Mouse (Mus musculus) MEL (cell line): Measurements from ENCODE around the gene Trp53bp1. TPM values are rescaled to one million over a fixed set of nuclear protein-coding genes. Genes with fewer than 3 reads are reported as not detected.

Experiments used
- DNase-seq: peaks from one replicate; pipeline ENCODE4 v3.0.0; 2011; ENCODE audit warnings: low read depth, low spot score
- H3K27ac ChIP-seq: 2 replicates; pipeline ENCODE4 v1.5.1; 2012; ENCODE audit warnings: low read depth, mild to moderate bottlenecking, control low read depth, low read length, moderate library complexity; ENCODE audit not compliant: control insufficient read depth
- H3K27me3 ChIP-seq, 2 experiments: fragments of 150-350 bp in 1 of 2; sonication (generic) in 1 of 2; 2 replicates each; pipeline ENCODE4 v1.6.1; 2012; ENCODE audit warnings: low read length in 2 of 2, mild to moderate bottlenecking in 2 of 2, improper control_type of control experiment in 1 of 2, moderate library complexity in 1 of 2; ENCODE audit not compliant: insufficient read depth in 2 of 2, control insufficient read depth in 1 of 2
- H3K36me3 ChIP-seq, 2 experiments: 2 replicates each; pipeline ENCODE4 v1.6.1; 2012 to 2014; ENCODE audit warnings: low read length in 2 of 2, improper control_type of control experiment in 1 of 2, inconsistent platforms in 1 of 2, mild to moderate bottlenecking in 1 of 2; ENCODE audit not compliant: insufficient read depth in 2 of 2, control insufficient read depth in 1 of 2
- H3K4me1 ChIP-seq, 2 experiments: fragments of 150-350 bp in 1 of 2; sonication (generic) in 1 of 2; 2 replicates each; pipeline ENCODE4 v1.6.1; 2012; ENCODE audit warnings: low read length in 2 of 2, improper control_type of control experiment in 1 of 2, mild to moderate bottlenecking in 1 of 2; ENCODE audit not compliant: insufficient read depth in 2 of 2, control insufficient read depth in 1 of 2
- H3K4me3 ChIP-seq, 2 experiments: fragments of 150-350 bp in 1 of 2; sonication (generic) in 1 of 2; 2 replicates each; pipeline ENCODE4 v1.5.1; 2012; ENCODE audit warnings: low read depth in 2 of 2, low read length in 2 of 2, mild to moderate bottlenecking in 2 of 2, moderate library complexity in 2 of 2, control low read depth in 1 of 2, improper control_type of control experiment in 1 of 2; ENCODE audit not compliant: control insufficient read depth in 1 of 2, insufficient read depth in 1 of 2
- H3K79me2 ChIP-seq: 2 replicates; pipeline ENCODE4 v1.6.1; 2012; ENCODE audit warnings: mild to moderate bottlenecking, low read length, moderate library complexity; ENCODE audit not compliant: control insufficient read depth, poor library complexity, insufficient read depth
- H3K9ac ChIP-seq: 2 replicates; pipeline ENCODE4 v1.6.1; 2012; ENCODE audit warnings: low read depth, mild to moderate bottlenecking, control low read depth, low read length, moderate library complexity; ENCODE audit not compliant: control insufficient read depth, poor library complexity, severe bottlenecking
- H3K9me3 ChIP-seq: fragments of 150-350 bp; sonication (generic); replicated peaks from 2 replicates; pipeline ENCODE4 v1.6.1; 2012; ENCODE audit warnings: mild to moderate bottlenecking, low read length, improper control_type of control experiment, moderate library complexity; ENCODE audit not compliant: insufficient read depth
- CTCF ChIP-seq, 3 experiments: IDR thresholded peaks in 2 of 3; conservative IDR thresholded peaks in 1 of 3; 2 replicates each; pipeline ENCODE4 v1.5.1; 2011 to 2012; ENCODE audit warnings: low read length in 3 of 3, low read depth in 2 of 3, mild to moderate bottlenecking in 2 of 3, improper control_type of control experiment in 1 of 3, inconsistent platforms in 1 of 3, mixed read lengths in 1 of 3, moderate library complexity in 1 of 3; ENCODE audit not compliant: control insufficient read depth in 1 of 3, insufficient read depth in 1 of 3, poor library complexity in 1 of 3, severe bottlenecking in 1 of 3
- EP300 ChIP-seq, 2 experiments: IDR thresholded peaks; 2 replicates each; pipeline ENCODE4 v1.6.1; 2011; ENCODE audit warnings: improper control_type of control experiment in 2 of 2, low read length in 2 of 2, low read depth in 1 of 2, mild to moderate bottlenecking in 1 of 2
- GATA1 ChIP-seq: IDR thresholded peaks from 2 replicates; pipeline ENCODE4 v1.6.1; 2011; ENCODE audit warnings: low read depth, low read length, improper control_type of control experiment
- MXI1 ChIP-seq: IDR thresholded peaks from 2 replicates; pipeline ENCODE4 v1.6.1; 2011; ENCODE audit warnings: mild to moderate bottlenecking, low read depth, low read length, improper control_type of control experiment
- MYC ChIP-seq: IDR thresholded peaks from 2 replicates; pipeline ENCODE4 v1.6.1; 2011; ENCODE audit warnings: low read depth, mild to moderate bottlenecking, low read length, improper control_type of control experiment, moderate library complexity
- RAD21 ChIP-seq: IDR thresholded peaks from 2 replicates; pipeline ENCODE4 v1.6.1; 2011; ENCODE audit warnings: mild to moderate bottlenecking, low read depth, low read length, improper control_type of control experiment
- SIN3A ChIP-seq: IDR thresholded peaks from 2 replicates; pipeline ENCODE4 v1.6.1; 2012; ENCODE audit warnings: low read length, improper control_type of control experiment, inconsistent platforms
- TAL1 ChIP-seq: IDR thresholded peaks from 2 replicates; pipeline ENCODE4 v1.6.1; 2012; ENCODE audit warnings: mild to moderate bottlenecking, inconsistent platforms, low read length, moderate library complexity, mixed read lengths
- TCF12 ChIP-seq: IDR thresholded peaks from 2 replicates; pipeline ENCODE4 v1.6.1; 2014; ENCODE audit warnings: low read depth, mild to moderate bottlenecking, inconsistent platforms, low read length, improper control_type of control experiment, moderate library complexity
- UBTF ChIP-seq: IDR thresholded peaks from 2 replicates; pipeline ENCODE4 v1.6.1; 2012; ENCODE audit warnings: low read depth, mild to moderate bottlenecking, inconsistent platforms, low read length, improper control_type of control experiment, moderate library complexity, borderline replicate concordance; ENCODE audit not compliant: insufficient read depth
- ZKSCAN1 ChIP-seq: IDR thresholded peaks from 2 replicates; pipeline ENCODE4 v1.6.1; 2012; ENCODE audit warnings: low read depth, mild to moderate bottlenecking, inconsistent platforms, low read length, improper control_type of control experiment, moderate library complexity
- ZNF384 ChIP-seq: IDR thresholded peaks from 2 replicates; pipeline ENCODE4 v1.6.1; 2012; ENCODE audit warnings: low read depth, mild to moderate bottlenecking, inconsistent platforms, low read length, improper control_type of control experiment
- polyA plus RNA-seq, 2 experiments: library from polyadenylated mRNA; stranded (reverse) in 1 of 2; unstranded in 1 of 2; fragments of >175 nt in 1 of 2; fragments of >200 nt in 1 of 2; gene quantifications; 2 replicates each; pipeline versions ENCODE4 v1.2.1 to v1.2.4; 2012; ENCODE audit warnings: low replicate concordance in 2 of 2, low read depth in 1 of 2; ENCODE audit not compliant: insufficient read length in 2 of 2, insufficient read depth in 1 of 2, missing spikeins in 1 of 2
- total RNA-seq: library from RNA; depleted of rRNA; stranded (reverse); fragments of 300-350 nt; gene quantifications from 2 replicates; pipeline ENCODE4 v1.2.3, GENCODE M21; 2012

The Trp53bp1 gene
- total and polyA plus RNA-seq, 3 experiments, result 13.4 to 160 (median 37.3) TPM

- Histone ChIP-seq H3K27me3 (no peaks in the 10 kb centered on the region), H3K4me3 (no peak overlapping the region), H3K36me3 (peaks cover 0 to 3% of the 10 kb centered on the region in 2 experiments; a peak in 2 of 4 replicates), H3K4me1 (peaks cover 7 to 14% of the 10 kb centered on the region in 2 experiments; a peak in 3 of 4 replicates), H3K9ac (no peak overlapping the region), H3K79me2 (no peaks in the 10 kb centered on the region), H3K9me3 (no peaks in the 10 kb centered on the region), H3K27ac (no peak overlapping the region)
- no peak for DNase-seq
- TF ChIP-seq RAD21 (peak; percentile 25), EP300 (IDR thresholded peaks at IDR 0.05; ENCODE audit: low read depth in 1 of 2, low read length in 2 of 2) (no peak), CTCF (IDR thresholded peaks at IDR 0.05 in 2 of 3, conservative IDR thresholded peaks at IDR 0.05 in 1 of 3; ENCODE audit: control insufficient read depth in 1 of 3, insufficient read depth in 1 of 3, low read depth in 2 of 3, low read length in 3 of 3, poor library complexity in 1 of 3, severe bottlenecking in 1 of 3) (peak in 1 of 3 experiments; percentile 17; a peak in 1 of 6 replicates), TCF12 (no peak), TAL1 (no peak)
- TF ChIP-seq, all 39 proteins: peak for 2
Observed at GRCm38 (mm10) chr2:121292316-121293013, 21.3 kb upstream of the Trp53bp1 start.

GRCm38 (mm10) chr2:121289730-121290540, 18.7 kb upstream of the Trp53bp1 start:
- peaks cover 0 to 3% of the 10 kb centered on the region in 2 experiments; a peak in 2 of 4 replicates for H3K27me3 ChIP-seq
- DNase-seq, result no peak
- TF ChIP-seq GATA1 (no peak), MXI1 (no peak), UBTF (no peak), MYC (no peak), ZNF384 (no peak), CTCF (IDR thresholded peaks at IDR 0.05 in 2 of 3, conservative IDR thresholded peaks at IDR 0.05 in 1 of 3; ENCODE audit: control insufficient read depth in 1 of 3, insufficient read depth in 1 of 3, low read depth in 2 of 3, low read length in 3 of 3, poor library complexity in 1 of 3, severe bottlenecking in 1 of 3) (peak in 1 of 3 experiments; percentile 20; a peak in 2 of 6 replicates), SIN3A (0 out of 2 replicates have a peak, but pooled peaks have one; percentile 10), ZKSCAN1 (no peak)

More at GRCm38 (mm10) chr2:121289730-121290540, 18.7 kb upstream of the Trp53bp1 start:
- H3K79me2 ChIP-seq, result no peaks in the 10 kb centered on the region
- peaks cover 3 to 10% of the 10 kb centered on the region in 2 experiments; a peak in 3 of 4 replicates for H3K4me1 ChIP-seq
- peaks cover 0 to 3% of the 10 kb centered on the region in 2 experiments; a peak in 2 of 4 replicates for H3K36me3 ChIP-seq
- H3K4me3 ChIP-seq, result peak overlapping the region; percentile 25 to 53
- peak overlapping the region; percentile 41 for H3K9ac ChIP-seq
- no peak overlapping the region for H3K27ac ChIP-seq
- no peaks in the 10 kb centered on the region for H3K9me3 ChIP-seq
